Mouse (Mus musculus) testis, adult 2 months (tissue): Measurements from ENCODE around the gene Btbd9. TPM values are rescaled to one million over a fixed set of nuclear protein-coding genes. Genes with fewer than 3 reads are reported as not detected.

ENCODE experiments used
- H3K27ac ChIP-seq: fragments of 200-500 bp; 2 replicates; pipeline ENCODE4 v1.5.1; 2012; ENCODE audit warnings: low read depth, low read length; ENCODE audit not compliant: control insufficient read depth, insufficient read depth
- H3K27me3 ChIP-seq: fragments of 200-500 bp; 2 replicates; pipeline ENCODE4 v1.6.1; 2012; ENCODE audit warnings: mild to moderate bottlenecking, low read length, moderate library complexity; ENCODE audit not compliant: control insufficient read depth, insufficient read depth
- H3K36me3 ChIP-seq: fragments of 200-500 bp; 2 replicates; pipeline ENCODE4 v1.6.1; 2012; ENCODE audit warnings: mild to moderate bottlenecking, low read length; ENCODE audit not compliant: control insufficient read depth, insufficient read depth
- H3K4me1 ChIP-seq: fragments of 200-500 bp; 2 replicates; pipeline ENCODE4 v1.6.1; 2012; ENCODE audit warnings: low read length; ENCODE audit not compliant: control insufficient read depth, insufficient read depth
- H3K4me3 ChIP-seq: fragments of 200-500 bp; 2 replicates; pipeline ENCODE4 v1.5.1; 2012; ENCODE audit warnings: low read depth, mild to moderate bottlenecking, low read length, moderate library complexity, mixed read lengths; ENCODE audit not compliant: control insufficient read depth
- CTCF ChIP-seq: fragments of 200-500 bp; IDR thresholded peaks from 2 replicates; pipeline ENCODE4 v1.5.1; 2012; ENCODE audit warnings: low read depth, mild to moderate bottlenecking, inconsistent platforms, low read length, moderate library complexity; ENCODE audit not compliant: control insufficient read depth, insufficient read depth, insufficient replicate concordance
- POLR2A ChIP-seq: fragments of 200-500 bp; IDR thresholded peaks from 2 replicates; pipeline ENCODE4 v1.6.1; 2012; ENCODE audit warnings: low read depth, mild to moderate bottlenecking, inconsistent platforms, low read length, moderate library complexity; ENCODE audit not compliant: control insufficient read depth
- polyA plus RNA-seq: library from polyadenylated mRNA; depleted of rRNA; stranded (reverse); fragments of >200 nt; gene quantifications from 2 replicates; pipeline ENCODE4 v1.2.3, GENCODE M21; 2012

Btbd9 gene
- polyA plus RNA-seq, 1 experiment: 87.1 TPM

DNA sequence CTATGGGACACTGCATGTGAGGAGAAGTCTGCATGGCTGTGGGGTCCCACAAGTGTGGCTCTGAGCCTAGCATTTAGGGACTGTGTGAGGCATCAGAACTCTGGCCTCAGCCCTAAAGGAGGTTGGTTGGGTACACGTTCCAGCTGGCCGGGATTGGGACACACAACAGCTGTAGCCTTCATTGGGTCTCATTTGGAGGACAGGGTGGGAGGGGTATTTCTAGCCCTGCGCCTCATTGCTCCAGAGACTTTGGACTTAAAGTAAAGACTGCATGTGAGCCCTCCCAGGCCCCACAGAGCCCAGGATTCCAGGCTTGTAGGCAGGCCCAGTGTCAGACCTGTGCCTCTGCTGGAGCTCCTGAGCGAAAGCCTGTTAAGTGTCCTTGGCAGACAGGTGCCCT lies 345.9 kb downstream of the Btbd9 start:
- TF ChIP-seq CTCF (no peak), POLR2A (no peak)

DNA sequence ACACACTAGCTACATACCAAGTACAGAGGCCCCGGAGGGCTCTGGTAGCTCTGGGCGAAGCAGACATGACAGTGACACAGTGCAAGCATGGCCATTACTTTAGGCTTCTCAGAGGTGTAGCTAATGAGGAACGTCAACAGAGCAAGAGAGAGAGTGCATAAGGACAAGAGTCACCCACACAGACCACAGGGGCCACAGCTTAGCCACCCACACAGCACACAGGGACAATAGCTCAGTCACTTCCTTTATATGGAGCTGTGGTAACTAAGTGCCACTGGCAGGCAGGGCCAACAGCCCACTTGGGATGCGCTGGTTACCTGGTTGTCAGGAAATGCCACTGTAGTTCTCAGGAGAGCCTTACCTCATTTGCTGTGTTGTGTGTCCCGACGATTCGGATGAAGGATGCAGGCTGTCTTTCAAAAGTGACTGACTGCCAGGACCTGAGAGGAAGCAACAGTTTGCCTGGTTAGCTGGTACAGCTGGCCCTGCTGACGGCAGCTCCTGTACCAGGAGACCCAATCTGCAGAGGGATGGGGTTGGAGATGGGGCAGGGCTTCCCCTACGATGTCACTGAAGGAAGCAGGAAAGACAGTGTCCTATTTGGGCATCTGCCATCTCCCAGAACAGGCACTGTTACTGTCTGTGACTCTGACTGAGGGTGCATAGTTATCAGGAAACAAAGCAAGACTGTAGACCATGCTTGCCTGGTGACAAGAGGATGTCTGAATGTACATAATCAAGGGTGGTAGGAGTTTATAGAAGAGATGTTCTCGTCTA lies 347.7 kb downstream of the Btbd9 start:
- TF ChIP-seq POLR2A (no peak), CTCF (no peak)
- Histone ChIP-seq H3K4me3 (no peak overlapping the region), H3K36me3 (no peaks in the 10 kb centered on the region), H3K4me1 (peaks cover 7% of the 10 kb centered on the region), H3K27ac (no peak overlapping the region), H3K27me3 (no peaks in the 10 kb centered on the region)

More for the DNA sequence above, 345.9 kb downstream of the Btbd9 start:
- Histone ChIP-seq H3K4me1 (peaks cover 7% of the 10 kb centered on the region), H3K36me3 (no peaks in the 10 kb centered on the region), H3K4me3 (no peak overlapping the region), H3K27me3 (no peaks in the 10 kb centered on the region), H3K27ac (no peak overlapping the region)

DNA sequence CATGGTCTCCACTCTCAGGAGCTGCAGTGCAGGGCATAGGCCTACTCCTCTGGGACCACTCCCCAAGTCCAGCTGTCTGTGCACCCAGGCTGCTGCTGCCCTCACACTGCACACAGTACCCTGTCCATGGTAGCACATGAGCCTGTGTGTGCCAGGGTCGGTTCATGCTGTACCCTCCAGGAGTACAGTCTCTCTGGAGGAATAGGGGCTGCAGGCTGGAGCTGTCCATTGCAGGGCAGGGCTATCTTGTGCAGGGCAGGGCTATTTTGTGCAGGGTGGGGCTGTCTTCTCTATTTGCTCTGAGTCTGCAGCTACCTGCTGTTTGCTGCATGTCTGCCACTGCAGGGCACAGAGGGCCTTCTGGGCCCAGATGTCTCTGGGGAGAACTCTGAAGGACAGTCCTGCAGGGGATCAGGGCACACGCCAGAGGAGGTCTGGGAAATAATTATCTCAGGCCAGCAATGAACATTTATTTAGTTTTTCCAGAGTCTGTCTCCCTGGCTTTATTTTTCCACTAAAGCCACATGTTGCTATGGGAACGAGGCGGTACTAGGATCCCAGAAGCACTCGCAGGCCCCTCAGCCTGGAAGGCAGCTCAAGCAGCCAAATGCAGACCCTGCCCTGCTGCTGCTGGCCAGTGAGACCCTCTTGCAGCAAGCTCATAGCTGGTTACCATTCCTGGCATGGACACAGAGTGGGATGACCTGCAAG lies 351.1 kb downstream of the Btbd9 start:
- TF ChIP-seq POLR2A: no peak
- TF ChIP-seq CTCF: no peak
- Histone ChIP-seq H3K4me1 (no peaks in the 10 kb centered on the region), H3K27ac (no peak overlapping the region)

DNA sequence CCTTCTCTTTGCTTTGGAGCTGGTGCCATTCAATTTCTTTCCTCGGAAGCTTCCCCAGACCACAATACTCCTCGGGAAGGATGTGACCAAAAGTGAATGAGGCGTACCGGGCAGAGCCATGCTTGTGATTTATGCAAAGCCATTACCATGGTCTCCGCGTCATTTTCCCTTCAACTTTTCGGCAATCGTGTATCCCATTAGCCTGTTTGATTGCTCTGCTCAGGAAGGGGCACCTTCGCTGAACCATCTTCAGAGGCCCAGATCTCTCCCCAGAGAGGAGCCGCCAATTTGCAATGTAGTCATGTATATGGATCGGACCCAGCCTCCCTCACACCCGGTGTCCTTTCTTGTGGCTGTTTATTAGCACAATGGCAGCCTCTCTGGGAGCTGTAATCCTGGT lies 353.5 kb downstream of the Btbd9 start:
- Histone ChIP-seq H3K4me3 (no peak overlapping the region), H3K4me1 (no peaks in the 10 kb centered on the region), H3K36me3 (no peaks in the 10 kb centered on the region), H3K27ac (no peak overlapping the region), H3K27me3 (no peaks in the 10 kb centered on the region)
- no peak for TF ChIP-seq CTCF
- no peak for TF ChIP-seq POLR2A

More for the DNA sequence above, 351.1 kb downstream of the Btbd9 start:
- no peaks in the 10 kb centered on the region for H3K27me3 ChIP-seq
- no peaks in the 10 kb centered on the region for H3K36me3 ChIP-seq
- no peak overlapping the region for H3K4me3 ChIP-seq

DNA sequence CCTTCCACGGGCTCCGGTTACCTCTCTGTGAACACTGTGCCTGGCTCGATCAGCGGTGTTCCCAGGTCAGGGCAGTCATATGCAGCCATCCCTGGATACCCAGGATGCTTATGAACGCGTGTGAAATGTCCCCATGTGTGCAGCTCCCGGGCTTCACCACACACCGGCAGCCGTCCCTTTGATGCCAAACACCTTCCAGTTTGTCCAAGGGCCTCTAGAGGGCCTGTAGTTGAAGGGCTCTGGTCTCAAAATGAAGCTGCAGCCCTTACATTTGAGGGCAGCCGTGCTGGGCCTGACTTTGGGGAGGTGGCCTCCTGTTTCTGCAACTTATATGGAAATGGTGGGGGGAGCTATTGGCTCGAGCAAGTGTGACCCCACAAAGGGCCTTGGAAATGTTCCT lies 353.9 kb downstream of the Btbd9 start:
- TF ChIP-seq CTCF (no peak), POLR2A (no peak)
- no peak overlapping the region for H3K27ac ChIP-seq

GRCm38 (mm10) chr17:30221677-30222076 lies 354.6 kb downstream of the Btbd9 start:
- TF ChIP-seq POLR2A: no peak
- TF ChIP-seq CTCF: no peak
- Histone ChIP-seq H3K4me3 (no peak overlapping the region), H3K27ac (no peak overlapping the region), H3K27me3 (no peaks in the 10 kb centered on the region), H3K4me1 (no peaks in the 10 kb centered on the region), H3K36me3 (no peaks in the 10 kb centered on the region)

More for the DNA sequence above, 353.9 kb downstream of the Btbd9 start:
- H3K4me3 ChIP-seq: no peak overlapping the region
- H3K4me1 ChIP-seq: no peaks in the 10 kb centered on the region
- no peaks in the 10 kb centered on the region for H3K27me3 ChIP-seq
- H3K36me3 ChIP-seq: no peaks in the 10 kb centered on the region

DNA sequence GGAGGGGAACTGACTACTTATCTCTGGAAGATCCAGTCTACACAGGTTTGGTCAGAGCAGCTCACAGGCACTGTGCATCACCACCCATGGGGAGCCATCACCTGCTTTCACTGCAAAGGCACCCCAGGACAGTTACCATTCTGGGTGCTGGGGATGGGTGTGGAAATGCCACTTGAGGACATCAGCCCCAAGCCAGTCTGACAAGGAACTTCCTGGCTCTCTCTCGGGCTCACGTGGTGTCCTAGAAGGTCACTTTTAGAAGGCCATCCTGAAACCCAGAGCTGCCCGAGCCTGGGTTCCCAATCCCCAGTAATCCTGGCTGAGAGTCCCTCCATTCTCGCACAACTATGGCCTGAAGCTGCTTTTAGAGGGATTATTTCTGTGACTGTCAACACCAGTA lies 360.5 kb downstream of the Btbd9 start:
- no peak overlapping the region for H3K27ac ChIP-seq
- TF ChIP-seq CTCF (no peak), POLR2A (no peak)
- H3K27me3 ChIP-seq: no peaks in the 10 kb centered on the region
- H3K4me1 ChIP-seq: no peaks in the 10 kb centered on the region
- no peaks in the 10 kb centered on the region for H3K36me3 ChIP-seq
- no peak overlapping the region for H3K4me3 ChIP-seq
